Mouse (Mus musculus): ENCODE results near the gene Idh2. TPM values are rescaled to one million over a fixed set of nuclear protein-coding genes. Genes with fewer than 3 reads are reported as not detected.
A peak's percentile ranks its signal among the peaks of the same experiment; 100 is the strongest.

The Idh2 gene
- polyA plus RNA-seq, 1 experiment from 2014 or later = 158 TPM

- Histone ChIP-seq H3K4me2 (no peak overlapping the region), H3K9me3 (replicated peaks) (no peaks in the 10 kb centered on the region), H3K9ac (no peak overlapping the region), H3K4me3 (no peak overlapping the region), H3K4me1 (0 out of 2 replicates have a peak, but pooled peaks cover 2% of the 10 kb centered on the region), H3K36me3 (peaks cover 97% of the 10 kb centered on the region), H3K27ac (no peak overlapping the region), H3K27me3 (replicated peaks) (no peaks in the 10 kb centered on the region)
- 75% methylated on average over 5 of the region's 5 CpGs for WGBS (ENCODE audit: insufficient replicate concordance)
- no peak for ATAC-seq
These were observed 20.7 kb downstream of the Idh2 start for GRCm38 (mm10) chr7:80094481-80094880.

GRCm38 (mm10) chr7:80092351-80093046 is 22.7 kb downstream of the Idh2 start:
- ATAC-seq = no peak
- no peak overlapping the region for H3K9ac ChIP-seq
- H3K27me3 ChIP-seq (replicated peaks) = no peaks in the 10 kb centered on the region
- H3K27ac ChIP-seq = no peak overlapping the region
- H3K9me3 ChIP-seq (replicated peaks) = no peaks in the 10 kb centered on the region
- no peak overlapping the region for H3K4me2 ChIP-seq
- H3K4me1 ChIP-seq = 0 out of 2 replicates have a peak, but pooled peaks cover 2% of the 10 kb centered on the region
- 75% methylated on average over 9 of the region's 9 CpGs for WGBS (ENCODE audit: insufficient replicate concordance)
- H3K4me3 ChIP-seq = no peak overlapping the region
- H3K36me3 ChIP-seq = peaks cover 95% of the 10 kb centered on the region

GRCm38 (mm10) chr7:80091866-80092210 is 23.4 kb downstream of the Idh2 start:
- 65% methylated on average over 4 of the region's 4 CpGs for WGBS (ENCODE audit: insufficient replicate concordance)
- Histone ChIP-seq H3K4me3 (no peak overlapping the region), H3K4me1 (0 out of 2 replicates have a peak, but pooled peaks cover 2% of the 10 kb centered on the region), H3K9ac (no peak overlapping the region), H3K27ac (no peak overlapping the region), H3K36me3 (peaks cover 93% of the 10 kb centered on the region), H3K27me3 (replicated peaks) (no peaks in the 10 kb centered on the region), H3K9me3 (replicated peaks) (no peaks in the 10 kb centered on the region), H3K4me2 (no peak overlapping the region)
- ATAC-seq = no peak

- 0 out of 2 replicates have a peak, but pooled peaks cover 2% of the 10 kb centered on the region for H3K4me1 ChIP-seq
- no peaks in the 10 kb centered on the region for H3K27me3 ChIP-seq (replicated peaks)
- H3K36me3 ChIP-seq = peaks cover 93% of the 10 kb centered on the region
- H3K4me2 ChIP-seq = no peak overlapping the region
- ATAC-seq = no peak
- H3K4me3 ChIP-seq = no peak overlapping the region
- no peaks in the 10 kb centered on the region for H3K9me3 ChIP-seq (replicated peaks)
- H3K9ac ChIP-seq = no peak overlapping the region
- H3K27ac ChIP-seq = no peak overlapping the region
- 67% methylated on average over 13 of the region's 13 CpGs for WGBS (ENCODE audit: insufficient replicate concordance)
These were observed 24.0 kb downstream of the Idh2 start for GRCm38 (mm10) chr7:80091004-80091865.

- Histone ChIP-seq H3K4me2 (no peak overlapping the region), H3K4me3 (no peak overlapping the region), H3K27me3 (replicated peaks) (no peaks in the 10 kb centered on the region), H3K9ac (no peak overlapping the region), H3K27ac (no peak overlapping the region), H3K36me3 (peaks cover 90% of the 10 kb centered on the region), H3K9me3 (replicated peaks) (no peaks in the 10 kb centered on the region), H3K4me1 (0 out of 2 replicates have a peak, but pooled peaks cover 2% of the 10 kb centered on the region)
- no peak for ATAC-seq
- WGBS (ENCODE audit: insufficient replicate concordance) = 79% methylated on average over 18 of the region's 18 CpGs
These were observed 24.8 kb downstream of the Idh2 start for GRCm38 (mm10) chr7:80090191-80091003.

GRCm38 (mm10) chr7:80088191-80088590 is 27.0 kb downstream of the Idh2 start:
- WGBS (ENCODE audit: insufficient replicate concordance) = 76% methylated on average over 9 of the region's 9 CpGs
- no peak overlapping the region for H3K4me2 ChIP-seq
- H3K4me1 ChIP-seq = 0 out of 2 replicates have a peak, but pooled peaks cover 2% of the 10 kb centered on the region
- no peak overlapping the region for H3K4me3 ChIP-seq
- H3K27me3 ChIP-seq (replicated peaks) = no peaks in the 10 kb centered on the region
- no peaks in the 10 kb centered on the region for H3K9me3 ChIP-seq (replicated peaks)
- H3K36me3 ChIP-seq = peaks cover 72% of the 10 kb centered on the region
- no peak overlapping the region for H3K9ac ChIP-seq
- no peak for ATAC-seq
- no peak overlapping the region for H3K27ac ChIP-seq

GRCm38 (mm10) chr7:80085970-80086715 is 29.0 kb downstream of the Idh2 start:
- no peak overlapping the region for H3K9ac ChIP-seq
- no peaks in the 10 kb centered on the region for H3K9me3 ChIP-seq (replicated peaks)
- H3K36me3 ChIP-seq = peaks cover 76% of the 10 kb centered on the region
- no peak overlapping the region for H3K4me2 ChIP-seq
- H3K27ac ChIP-seq = no peak overlapping the region
- no peak overlapping the region for H3K4me3 ChIP-seq
- 0 out of 2 replicates have a peak, but pooled peaks have one; percentile 25 for ATAC-seq
- H3K27me3 ChIP-seq (replicated peaks) = no peaks in the 10 kb centered on the region
- 79% methylated on average over 33 of the region's 33 CpGs for WGBS (ENCODE audit: insufficient replicate concordance)
- peaks cover 3% of the 10 kb centered on the region; the same call in 1 of the 2 replicates for H3K4me1 ChIP-seq

- 57% methylated on average over 7 of the region's 7 CpGs for WGBS (ENCODE audit: insufficient replicate concordance)
- no peak for ATAC-seq
- Histone ChIP-seq H3K4me2 (no peak overlapping the region), H3K4me3 (no peak overlapping the region), H3K4me1 (peaks cover 14% of the 10 kb centered on the region), H3K9me3 (replicated peaks) (no peaks in the 10 kb centered on the region), H3K27me3 (replicated peaks) (no peaks in the 10 kb centered on the region), H3K9ac (no peak overlapping the region), H3K36me3 (peaks cover 62% of the 10 kb centered on the region), H3K27ac (no peak overlapping the region)
These were observed 30.7 kb downstream of the Idh2 start for GRCm38 (mm10) chr7:80084484-80084931.

- Histone ChIP-seq H3K27ac (no peak overlapping the region), H3K4me2 (no peak overlapping the region), H3K4me1 (peaks cover 40% of the 10 kb centered on the region), H3K36me3 (peaks cover 39% of the 10 kb centered on the region), H3K9me3 (replicated peaks) (no peaks in the 10 kb centered on the region), H3K27me3 (replicated peaks) (no peaks in the 10 kb centered on the region), H3K9ac (no peak overlapping the region), H3K4me3 (no peak overlapping the region)
- 86% methylated on average over 42 of the region's 42 CpGs for WGBS (ENCODE audit: insufficient replicate concordance)
- ATAC-seq = no peak
These were observed 33.3 kb downstream of the Idh2 start for GRCm38 (mm10) chr7:80081586-80082554.

GRCm38 (mm10) chr7:80078792-80079301 is 36.3 kb downstream of the Idh2 start:
- H3K36me3 ChIP-seq = peaks cover 27% of the 10 kb centered on the region
- H3K4me2 ChIP-seq = peak overlapping the region; percentile 34
- H3K9me3 ChIP-seq (replicated peaks) = no peaks in the 10 kb centered on the region
- no peaks in the 10 kb centered on the region for H3K27me3 ChIP-seq (replicated peaks)
- no peak overlapping the region for H3K4me3 ChIP-seq
- peak overlapping the region; percentile 72 for H3K27ac ChIP-seq
- peaks cover 70% of the 10 kb centered on the region for H3K4me1 ChIP-seq
- no peak overlapping the region for H3K9ac ChIP-seq
- 15% methylated on average over 14 of the region's 14 CpGs for WGBS (ENCODE audit: insufficient replicate concordance)
- ATAC-seq = peak; percentile 8; the same call in 1 of the 2 replicates

All from liver, embryonic 12.5 days (tissue).